Mouse (Mus musculus) kidney, adult 2 months (tissue): ENCODE results near the gene Gaa. TPM values are rescaled to one million over a fixed set of nuclear protein-coding genes. Genes with fewer than 3 reads are reported as not detected.

ENCODE experiments used
- DNase-seq: peaks from one replicate; pipeline ENCODE4 v3.0.0; 2021
- H3K27ac ChIP-seq: fragments of 200-500 bp; 2 replicates; pipeline ENCODE4 v1.5.1; 2012; ENCODE audit warnings: low read depth, low read length, control low read depth, inconsistent platforms; ENCODE audit not compliant: insufficient read depth
- H3K27me3 ChIP-seq: fragments of 200-500 bp; replicated peaks from 2 replicates; pipeline ENCODE4 v1.6.1; 2012; ENCODE audit warnings: mild to moderate bottlenecking, moderate library complexity, low read length, inconsistent platforms; ENCODE audit not compliant: control insufficient read depth, insufficient read depth
- H3K36me3 ChIP-seq: fragments of 200-500 bp; 2 replicates; pipeline ENCODE4 v1.6.1; 2012; ENCODE audit warnings: mild to moderate bottlenecking, moderate library complexity, low read length, inconsistent platforms; ENCODE audit not compliant: control insufficient read depth, insufficient read depth
- H3K4me1 ChIP-seq: fragments of 200-500 bp; 2 replicates; pipeline ENCODE4 v1.6.1; 2011; ENCODE audit warnings: low read length; ENCODE audit not compliant: control insufficient read depth, insufficient read depth
- H3K4me3 ChIP-seq: fragments of 200-500 bp; 2 replicates; pipeline ENCODE4 v1.5.1; 2011; ENCODE audit warnings: mild to moderate bottlenecking, low read depth, low read length, control low read depth; ENCODE audit not compliant: insufficient read depth
- CTCF ChIP-seq: fragments of 200-500 bp; conservative IDR thresholded peaks from 2 replicates; pipeline ENCODE4 v1.5.1; 2011; ENCODE audit warnings: low read depth, mild to moderate bottlenecking, control low read depth, low read length, moderate library complexity, mixed read lengths; ENCODE audit not compliant: insufficient read depth, insufficient read length
- POLR2A ChIP-seq: fragments of 200-500 bp; IDR thresholded peaks from one replicate; pipeline ENCODE4 v1.6.1; 2011; ENCODE audit warnings: low read depth, low read length, control low read depth
- WGBS: fragments of 180-500 bp; shearing (Covaris S2); methylation state at CpG from one replicate; pipeline ENCODE4 v1.1.7; 2018; 5-methylcytosine and 5-hydroxymethylcytosine counted together
- polyA plus RNA-seq: library from polyadenylated mRNA; depleted of rRNA; stranded (reverse); fragments of >200 nt; gene quantifications from 2 replicates; pipeline ENCODE4 v1.2.3, GENCODE M21; 2012

Gene Gaa
- polyA plus RNA-seq, 1 experiment, result 152 TPM

DNA sequence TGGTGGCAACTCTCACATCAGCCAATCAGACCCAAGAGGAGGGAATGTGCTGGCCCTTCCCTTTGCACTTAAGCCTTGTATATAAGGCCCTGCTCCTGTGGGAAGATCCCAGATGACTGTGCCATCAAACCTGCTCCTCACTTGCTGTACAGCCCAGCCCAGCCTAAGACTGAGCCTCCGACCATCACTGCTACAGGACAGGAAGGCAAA is 39.9 kb downstream of the Gaa start, which contains the start of gene Card14:
Gene Card14 (plus strand): TSS at position 111 of the 210 bp plus-strand sequence.
- H3K4me1 ChIP-seq, result no peaks in the 10 kb centered on the region
- WGBS, result 59% methylated on average over 1 of the region's 1 CpGs
- H3K27me3 ChIP-seq, result no peaks in the 10 kb centered on the region
- no peak for TF ChIP-seq CTCF
- TF ChIP-seq POLR2A, result no peak
- DNase-seq, result no peak
- no peak within 1 kb of the TSS for H3K4me3 ChIP-seq
- H3K27ac ChIP-seq, result no peak within 1 kb of the TSS
- no peaks in the 10 kb centered on the region for H3K36me3 ChIP-seq

DNA sequence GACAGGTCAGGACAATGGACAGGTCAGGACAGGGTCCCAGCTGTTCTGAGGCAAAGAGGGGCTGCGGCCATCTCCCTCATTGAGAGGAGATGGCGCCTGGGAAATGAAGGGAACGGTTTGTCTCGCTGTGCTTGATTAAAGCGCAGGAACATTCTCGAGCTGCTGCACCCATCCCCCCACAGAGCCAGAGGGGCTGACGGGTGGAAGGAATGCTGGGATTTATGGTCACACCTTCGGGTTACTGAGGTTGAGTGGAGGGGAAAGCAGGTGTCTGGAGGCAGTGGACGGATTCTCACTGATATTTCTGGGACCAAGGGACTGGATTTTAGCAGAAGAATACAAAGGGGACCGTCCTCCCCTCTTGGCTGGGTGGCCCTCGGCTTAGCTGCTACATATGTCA is 40.2 kb downstream of the Gaa start:
- no peaks in the 10 kb centered on the region for H3K36me3 ChIP-seq
- TF ChIP-seq POLR2A (no peak), CTCF (no peak)
- no peak for DNase-seq

DNA sequence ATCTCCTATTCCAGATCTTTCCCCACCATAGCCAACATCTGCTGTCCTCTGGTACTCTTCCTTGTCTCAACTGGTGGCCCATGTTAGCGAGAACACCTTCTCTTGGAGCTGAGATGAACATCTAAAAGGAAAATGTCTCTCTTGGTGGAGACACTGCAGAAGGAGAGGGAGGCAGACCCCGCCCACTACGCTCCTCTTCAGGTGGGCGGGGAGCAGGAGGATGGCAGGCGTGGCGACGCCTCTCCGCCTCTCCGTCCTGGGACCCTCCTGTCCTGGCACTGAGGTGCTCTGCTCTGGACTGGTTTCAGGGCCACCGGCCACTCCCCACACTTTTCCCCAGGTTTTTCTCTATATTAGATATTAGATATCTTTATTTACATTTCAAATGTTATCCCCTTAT is 42.9 kb downstream of the Gaa start:
- H3K4me1 ChIP-seq, result no peaks in the 10 kb centered on the region; the same call in 1 of the 2 replicates
- no peaks in the 10 kb centered on the region for H3K36me3 ChIP-seq
- H3K27ac ChIP-seq, result no peak overlapping the region
- DNase-seq, result no peak
- 22% methylated on average over 10 of the region's 10 CpGs for whole genome bisulfite sequencing
- TF ChIP-seq POLR2A (no peak), CTCF (no peak)
- no peak overlapping the region for H3K4me3 ChIP-seq
- no peaks in the 10 kb centered on the region for H3K27me3 ChIP-seq

More for the DNA sequence above, 40.2 kb downstream of the Gaa start:
- Histone ChIP-seq H3K27ac (no peak overlapping the region), H3K27me3 (no peaks in the 10 kb centered on the region), H3K4me3 (no peak overlapping the region), H3K4me1 (no peaks in the 10 kb centered on the region)
- WGBS, result 29% methylated on average over 11 of the region's 11 CpGs

- TF ChIP-seq CTCF (no peak), POLR2A (no peak)
- Histone ChIP-seq H3K27me3 (no peaks in the 10 kb centered on the region), H3K4me3 (peak overlapping the region; percentile 56; the same call in 1 of the 2 replicates), H3K27ac (peak overlapping the region; percentile 41; the same call in 1 of the 2 replicates), H3K4me1 (no peaks in the 10 kb centered on the region; the same call in 1 of the 2 replicates), H3K36me3 (no peaks in the 10 kb centered on the region)
- 38% methylated on average over 17 of the region's 17 CpGs for WGBS
- DNase-seq, result peak; percentile 78
These were observed 46.7 kb downstream of the Gaa start for GRCm38 (mm10) chr11:119314252-119314936.

DNA sequence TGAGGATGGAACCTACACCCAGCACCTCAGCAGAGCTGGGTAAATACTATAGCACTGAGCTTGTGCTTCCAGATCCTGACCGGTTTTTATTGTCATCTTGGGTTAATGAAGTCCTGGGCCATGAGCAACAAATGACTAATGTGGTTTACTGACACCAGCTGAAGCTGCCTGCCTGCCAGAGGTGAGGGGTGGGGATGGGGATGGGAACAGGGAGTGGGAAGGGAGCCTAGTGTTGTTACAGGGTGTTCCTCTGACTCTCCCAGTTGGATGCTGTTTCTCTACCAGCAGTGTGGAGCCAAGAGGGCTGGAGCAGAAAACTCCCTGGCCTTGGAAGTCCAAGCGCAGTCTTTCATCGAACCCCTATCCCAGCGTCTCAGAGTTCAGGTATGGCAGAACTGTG is 49.0 kb downstream of the Gaa start:
- WGBS, result 82% methylated on average over 4 of the region's 4 CpGs
- H3K27me3 ChIP-seq, result no peaks in the 10 kb centered on the region
- TF ChIP-seq POLR2A (no peak), CTCF (no peak)
- H3K4me1 ChIP-seq, result no peaks in the 10 kb centered on the region; the same call in 1 of the 2 replicates
- no peak overlapping the region for H3K4me3 ChIP-seq
- H3K36me3 ChIP-seq, result no peaks in the 10 kb centered on the region
- no peak overlapping the region for H3K27ac ChIP-seq
- no peak for DNase-seq

- Histone ChIP-seq H3K27me3 (no peaks in the 10 kb centered on the region), H3K4me1 (no peaks in the 10 kb centered on the region), H3K27ac (no peak overlapping the region), H3K36me3 (no peaks in the 10 kb centered on the region), H3K4me3 (no peak overlapping the region)
- TF ChIP-seq POLR2A, result no peak
- DNase-seq, result no peak
- whole genome bisulfite sequencing, result 72% methylated on average over 13 of the region's 13 CpGs
These were observed 54.8 kb downstream of the Gaa start for GRCm38 (mm10) chr11:119322521-119322920.

DNA sequence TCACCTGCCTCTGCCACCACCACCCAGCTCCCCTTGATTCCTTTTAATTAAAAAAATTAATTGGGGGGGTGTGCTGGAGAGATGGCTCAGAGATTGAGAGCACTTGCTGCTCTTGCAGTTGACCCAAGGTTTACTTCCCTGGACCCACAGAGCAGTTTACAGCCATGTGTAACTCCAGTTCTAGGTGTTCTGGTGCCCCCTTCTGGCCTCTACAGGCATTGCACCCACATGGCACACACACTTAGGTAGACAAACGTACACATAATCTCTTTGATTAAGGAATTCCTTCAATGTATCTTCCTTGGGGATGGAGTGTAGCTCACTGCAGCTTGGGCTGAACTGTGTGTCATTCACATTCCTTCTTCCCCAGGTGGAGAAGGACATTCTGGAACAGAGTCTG is 57.4 kb downstream of the Gaa start:
- no peaks in the 10 kb centered on the region for H3K4me1 ChIP-seq
- H3K4me3 ChIP-seq, result no peak overlapping the region
- no peak overlapping the region for H3K27ac ChIP-seq
- 84% methylated on average over 1 of the region's 1 CpGs for WGBS
- no peak for DNase-seq
- no peak for TF ChIP-seq POLR2A
- peak; percentile 28; the same call in 1 of the 2 replicates for TF ChIP-seq CTCF
- H3K27me3 ChIP-seq, result no peaks in the 10 kb centered on the region
- no peaks in the 10 kb centered on the region for H3K36me3 ChIP-seq
